Mouse (Mus musculus) liver, adult 2 months (tissue): Measurements from ENCODE around the gene Mfng.

Experiments used
- CTCF ChIP-seq: fragments of 200-500 bp; IDR thresholded peaks from 2 replicates; pipeline ENCODE4 v1.5.1; 2011; ENCODE audit warnings: low read depth, low read length, control low read depth
- POLR2A ChIP-seq: fragments of 200-500 bp; IDR thresholded peaks from 2 replicates; pipeline ENCODE4 v1.6.1; 2011; ENCODE audit warnings: low read length, control low read depth; ENCODE audit not compliant: insufficient read depth; ENCODE audit errors: extremely low read depth

GRCm38 (mm10) chr15:78711935-78712334 is 61.3 kb downstream of the Mfng start:
- no peak for TF ChIP-seq POLR2A
- TF ChIP-seq CTCF, result no peak
